Mouse (Mus musculus): ENCODE measurements around the gene Pomgnt2. TPM values are rescaled to one million over a fixed set of nuclear protein-coding genes. Genes with fewer than 3 reads are reported as not detected.

Gene Pomgnt2
- polyA plus RNA-seq, 1 experiment from 2014 or later, result 15.6 TPM

- 44% methylated on average over 5 of the region's 5 CpGs for WGBS
Measured at GRCm38 (mm10) chr9:121969841-121970381, 27.0 kb downstream of the Pomgnt2 start.

GRCm38 (mm10) chr9:121968258-121968657 is 28.7 kb downstream of the Pomgnt2 start:
- Histone ChIP-seq H3K27me3 (ENCODE audit: control insufficient read depth, insufficient read depth, low read length) (no peaks in the 10 kb centered on the region), H3K27ac (ENCODE audit: low read length) (no peak overlapping the region), H3K9me3 (replicated peaks; ENCODE audit: control insufficient read depth, low read length) (no peaks in the 10 kb centered on the region), H3K4me3 (replicated peaks; ENCODE audit: low read length) (no peak overlapping the region), H3K9ac (ENCODE audit: low read length) (no peak overlapping the region), H3K4me2 (ENCODE audit: low read depth, low read length) (no peak overlapping the region), H3K36me3 (ENCODE audit: control insufficient read depth, insufficient read depth, low read length) (no peaks in the 10 kb centered on the region), H3K4me1 (ENCODE audit: control insufficient read depth, insufficient read depth, low read length) (peaks cover 7% of the 10 kb centered on the region; the same call in 1 of the 2 replicates)
- WGBS, result 61% methylated on average over 5 of the region's 5 CpGs
- 0 out of 2 replicates have a peak, but pooled peaks have one; percentile 18 for ATAC-seq (ENCODE audit: insufficient read depth, low FRiP score)

More at GRCm38 (mm10) chr9:121969841-121970381, 27.0 kb downstream of the Pomgnt2 start:
- Histone ChIP-seq H3K27me3 (ENCODE audit: control insufficient read depth, insufficient read depth, low read length) (no peaks in the 10 kb centered on the region), H3K36me3 (ENCODE audit: control insufficient read depth, insufficient read depth, low read length) (no peaks in the 10 kb centered on the region), H3K27ac (ENCODE audit: low read length) (peak overlapping the region; percentile 2; the same call in 1 of the 2 replicates), H3K4me2 (ENCODE audit: low read depth, low read length) (no peak overlapping the region), H3K4me1 (ENCODE audit: control insufficient read depth, insufficient read depth, low read length) (peaks cover 7% of the 10 kb centered on the region; the same call in 1 of the 2 replicates), H3K9me3 (replicated peaks; ENCODE audit: control insufficient read depth, low read length) (no peaks in the 10 kb centered on the region), H3K9ac (ENCODE audit: low read length) (no peak overlapping the region), H3K4me3 (replicated peaks; ENCODE audit: low read length) (no peak overlapping the region)
- no peak for ATAC-seq (ENCODE audit: insufficient read depth, low FRiP score)

GRCm38 (mm10) chr9:121964941-121965340 is 32.0 kb downstream of the Pomgnt2 start:
- 87% methylated on average over 7 of the region's 7 CpGs for WGBS

GRCm38 (mm10) chr9:121959966-121960635 is 36.8 kb downstream of the Pomgnt2 start:
- no peak overlapping the region for H3K4me2 ChIP-seq (ENCODE audit: low read depth, low read length)
- 44% methylated on average over 7 of the region's 7 CpGs for WGBS
- H3K9me3 ChIP-seq (replicated peaks; ENCODE audit: control insufficient read depth, low read length), result no peaks in the 10 kb centered on the region
- no peak overlapping the region for H3K27ac ChIP-seq (ENCODE audit: low read length)
- no peaks in the 10 kb centered on the region for H3K36me3 ChIP-seq (ENCODE audit: control insufficient read depth, insufficient read depth, low read length)
- no peak overlapping the region for H3K4me3 ChIP-seq (replicated peaks; ENCODE audit: low read length)
- peaks cover 2% of the 10 kb centered on the region; the same call in 1 of the 2 replicates for H3K4me1 ChIP-seq (ENCODE audit: control insufficient read depth, insufficient read depth, low read length)
- ATAC-seq (ENCODE audit: insufficient read depth, low FRiP score), result no peak
- no peaks in the 10 kb centered on the region for H3K27me3 ChIP-seq (ENCODE audit: control insufficient read depth, insufficient read depth, low read length)
- no peak overlapping the region for H3K9ac ChIP-seq (ENCODE audit: low read length)

More at GRCm38 (mm10) chr9:121964941-121965340, 32.0 kb downstream of the Pomgnt2 start:
- Histone ChIP-seq H3K4me1 (ENCODE audit: control insufficient read depth, insufficient read depth, low read length) (peaks cover 6% of the 10 kb centered on the region), H3K9me3 (replicated peaks; ENCODE audit: control insufficient read depth, low read length) (no peaks in the 10 kb centered on the region), H3K36me3 (ENCODE audit: control insufficient read depth, insufficient read depth, low read length) (no peaks in the 10 kb centered on the region), H3K4me3 (replicated peaks; ENCODE audit: low read length) (no peak overlapping the region), H3K27ac (ENCODE audit: low read length) (no peak overlapping the region), H3K4me2 (ENCODE audit: low read depth, low read length) (no peak overlapping the region), H3K9ac (ENCODE audit: low read length) (no peak overlapping the region), H3K27me3 (ENCODE audit: control insufficient read depth, insufficient read depth, low read length) (no peaks in the 10 kb centered on the region)
- no peak for ATAC-seq (ENCODE audit: insufficient read depth, low FRiP score)

- Histone ChIP-seq H3K27ac (ENCODE audit: low read length) (no peak overlapping the region), H3K4me3 (replicated peaks; ENCODE audit: low read length) (no peak overlapping the region), H3K4me1 (ENCODE audit: control insufficient read depth, insufficient read depth, low read length) (peaks cover 23% of the 10 kb centered on the region), H3K36me3 (ENCODE audit: control insufficient read depth, insufficient read depth, low read length) (no peaks in the 10 kb centered on the region), H3K9me3 (replicated peaks; ENCODE audit: control insufficient read depth, low read length) (no peaks in the 10 kb centered on the region), H3K4me2 (ENCODE audit: low read depth, low read length) (no peak overlapping the region), H3K9ac (ENCODE audit: low read length) (no peak overlapping the region; the same call in 1 of the 2 replicates), H3K27me3 (ENCODE audit: control insufficient read depth, insufficient read depth, low read length) (no peaks in the 10 kb centered on the region)
- no peak for ATAC-seq (ENCODE audit: insufficient read depth, low FRiP score)
- WGBS, result 82% methylated on average over 6 of the region's 6 CpGs
Measured at GRCm38 (mm10) chr9:121952596-121952995, 44.3 kb downstream of the Pomgnt2 start.

- Histone ChIP-seq H3K4me2 (ENCODE audit: low read depth, low read length) (peak overlapping the region; percentile 63), H3K27me3 (ENCODE audit: control insufficient read depth, insufficient read depth, low read length) (no peaks in the 10 kb centered on the region), H3K4me1 (ENCODE audit: control insufficient read depth, insufficient read depth, low read length) (peaks cover 23% of the 10 kb centered on the region), H3K4me3 (replicated peaks; ENCODE audit: low read length) (peak overlapping the region; percentile 49), H3K9ac (ENCODE audit: low read length) (peak overlapping the region; percentile 71), H3K36me3 (ENCODE audit: control insufficient read depth, insufficient read depth, low read length) (no peaks in the 10 kb centered on the region), H3K27ac (ENCODE audit: low read length) (peak overlapping the region; percentile 85), H3K9me3 (replicated peaks; ENCODE audit: control insufficient read depth, low read length) (no peaks in the 10 kb centered on the region)
- peak; percentile 63; the same call in 1 of the 2 replicates for ATAC-seq (ENCODE audit: insufficient read depth, low FRiP score)
- WGBS, result 20% methylated on average over 4 of the region's 4 CpGs
Measured at GRCm38 (mm10) chr9:121951114-121951423, 45.8 kb downstream of the Pomgnt2 start.

- ATAC-seq (ENCODE audit: insufficient read depth, low FRiP score), result peak; percentile 96
Measured at GRCm38 (mm10) chr9:121950418-121951113, 46.3 kb downstream of the Pomgnt2 start, which contains the start of gene Fam198a. Gene Fam198a, plus strand, starts transcription at chr9:121950988.

GRCm38 (mm10) chr9:121948431-121948830 is 48.5 kb downstream of the Pomgnt2 start:
- no peak overlapping the region for H3K27ac ChIP-seq (ENCODE audit: low read length)
- ATAC-seq (ENCODE audit: insufficient read depth, low FRiP score), result no peak
- no peaks in the 10 kb centered on the region for H3K9me3 ChIP-seq (replicated peaks; ENCODE audit: control insufficient read depth, low read length)
- peaks cover 23% of the 10 kb centered on the region for H3K4me1 ChIP-seq (ENCODE audit: control insufficient read depth, insufficient read depth, low read length)
- no peaks in the 10 kb centered on the region for H3K36me3 ChIP-seq (ENCODE audit: control insufficient read depth, insufficient read depth, low read length)
- no peak overlapping the region for H3K4me2 ChIP-seq (ENCODE audit: low read depth, low read length)
- WGBS, result 60% methylated on average over 4 of the region's 4 CpGs
- H3K27me3 ChIP-seq (ENCODE audit: control insufficient read depth, insufficient read depth, low read length), result no peaks in the 10 kb centered on the region
- no peak overlapping the region for H3K9ac ChIP-seq (ENCODE audit: low read length)
- H3K4me3 ChIP-seq (replicated peaks; ENCODE audit: low read length), result no peak overlapping the region

More at GRCm38 (mm10) chr9:121950418-121951113, 46.3 kb downstream of the Pomgnt2 start, which contains the start of gene Fam198a:
- Histone ChIP-seq H3K4me3 (replicated peaks; ENCODE audit: low read length) (peak within 1 kb of the TSS; percentile 49), H3K9ac (ENCODE audit: low read length) (peak within 1 kb of the TSS; percentile 71), H3K4me2 (ENCODE audit: low read depth, low read length) (peak within 1 kb of the TSS; percentile 63), H3K27ac (ENCODE audit: low read length) (peak within 1 kb of the TSS; percentile 85), H3K4me1 (ENCODE audit: control insufficient read depth, insufficient read depth, low read length) (peaks cover 23% of the 10 kb centered on the region), H3K9me3 (replicated peaks; ENCODE audit: control insufficient read depth, low read length) (no peaks in the 10 kb centered on the region), H3K27me3 (ENCODE audit: control insufficient read depth, insufficient read depth, low read length) (no peaks in the 10 kb centered on the region), H3K36me3 (ENCODE audit: control insufficient read depth, insufficient read depth, low read length) (no peaks in the 10 kb centered on the region)
- WGBS, result 1% methylated on average over 14 of the region's 14 CpGs

- Histone ChIP-seq H3K4me2 (ENCODE audit: low read depth, low read length) (no peak overlapping the region), H3K4me1 (ENCODE audit: control insufficient read depth, insufficient read depth, low read length) (peaks cover 23% of the 10 kb centered on the region), H3K9ac (ENCODE audit: low read length) (no peak overlapping the region), H3K27ac (ENCODE audit: low read length) (no peak overlapping the region), H3K4me3 (replicated peaks; ENCODE audit: low read length) (no peak overlapping the region), H3K36me3 (ENCODE audit: control insufficient read depth, insufficient read depth, low read length) (no peaks in the 10 kb centered on the region), H3K27me3 (ENCODE audit: control insufficient read depth, insufficient read depth, low read length) (no peaks in the 10 kb centered on the region), H3K9me3 (replicated peaks; ENCODE audit: control insufficient read depth, low read length) (no peaks in the 10 kb centered on the region)
- no peak for ATAC-seq (ENCODE audit: insufficient read depth, low FRiP score)
- WGBS, result 10% methylated on average over 4 of the region's 4 CpGs
Measured at GRCm38 (mm10) chr9:121947784-121948183, 49.1 kb downstream of the Pomgnt2 start.
